In the genomic region with DNA sequence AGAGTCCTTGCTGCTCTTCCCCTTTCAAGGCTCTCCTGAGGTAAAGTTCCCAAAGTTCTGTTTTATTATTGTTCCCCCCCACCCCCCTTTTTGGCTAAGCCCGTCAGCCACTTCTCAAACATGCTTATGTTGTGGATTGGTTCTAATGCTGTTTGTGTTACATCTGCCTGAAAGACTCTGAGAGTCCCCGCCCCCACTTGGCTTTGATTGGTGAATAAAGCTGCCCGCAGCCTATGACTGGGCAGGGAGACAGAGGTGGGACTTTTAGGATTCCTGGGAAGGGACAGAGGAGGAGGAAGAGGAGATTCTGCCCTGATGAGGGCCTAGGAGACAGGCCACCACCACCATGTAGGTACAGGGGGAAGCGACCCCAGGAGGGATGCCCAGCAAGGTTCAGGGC, we compare ENCODE assay signal across 28 mouse cellular contexts.
DNase-seq lines count a peak whose midpoint lies in the region; ATAC-seq lines count a peak whose summit lies in the region.
"Had no signal": no experiment of that assay in that cellular context is flagged by ENCODE, and none has a peak within 500 bp of the region (broad histone marks: within the 10 kb centered on the region; RNA-seq: fewer than 3 reads in every experiment).

No protein-coding gene starts in this region.

- H3K4me3 ChIP-seq in embryonic facial prominence, embryonic 11.5 days (ENCODE audit: low read depth, low read length) = no peak overlapping the region
- H3K4me3 ChIP-seq in embryonic facial prominence, embryonic 10.5 days = no peak overlapping the region
- H3K4me3 ChIP-seq in midbrain, embryonic 11.5 days (ENCODE audit: low read depth, low read length) = no peak overlapping the region
- no peak overlapping the region for H3K4me3 ChIP-seq in midbrain, embryonic 15.5 days
- H3K4me3 ChIP-seq: forebrain, embryonic 13.5 days; hindbrain, embryonic 12.5 days; kidney, embryonic 15.5 days; limb, embryonic 10.5 days; limb, embryonic 15.5 days; liver, embryonic 13.5 days; megakaryocyte, embryonic 14.5 days; midbrain, embryonic 13.5 days had no signal

- ATAC-seq in embryonic facial prominence, embryonic 11.5 days (replicated peaks; ENCODE audit: insufficient number of reproducible peaks, low FRiP score, low TSS enrichment, low read depth) = no peak
- no peak for ATAC-seq in midbrain, embryonic 11.5 days (ENCODE audit: low FRiP score)
- no peak for ATAC-seq in midbrain, embryonic 15.5 days (replicated peaks)
- ATAC-seq: forebrain, embryonic 13.5 days; intestine, postnatal 0 days; midbrain, embryonic 13.5 days had no signal

- H3K36me3 ChIP-seq in embryonic facial prominence, embryonic 11.5 days (replicated peaks; ENCODE audit: control insufficient read depth, insufficient read depth, low read depth, low read length) = no peaks in the 10 kb centered on the region
- H3K36me3 ChIP-seq in embryonic facial prominence, embryonic 10.5 days (replicated peaks) = no peaks in the 10 kb centered on the region
- no peaks in the 10 kb centered on the region for H3K36me3 ChIP-seq in midbrain, embryonic 11.5 days (ENCODE audit: control insufficient read depth, insufficient read depth, low read length)
- H3K36me3 ChIP-seq in midbrain, embryonic 15.5 days (replicated peaks) = no peaks in the 10 kb centered on the region
- H3K36me3 ChIP-seq: hindbrain, embryonic 12.5 days; kidney, embryonic 15.5 days; limb, embryonic 10.5 days; limb, embryonic 15.5 days; liver, embryonic 13.5 days; midbrain, embryonic 13.5 days had no signal

- no peaks in the 10 kb centered on the region for H3K27me3 ChIP-seq in embryonic facial prominence, embryonic 11.5 days (ENCODE audit: control insufficient read depth, insufficient read depth, low read length)
- no peaks in the 10 kb centered on the region for H3K27me3 ChIP-seq in embryonic facial prominence, embryonic 10.5 days (replicated peaks; ENCODE audit: low read depth, poor library complexity, severe bottlenecking)
- H3K27me3 ChIP-seq in midbrain, embryonic 11.5 days (ENCODE audit: control insufficient read depth, insufficient read depth, low read length) = no peaks in the 10 kb centered on the region
- no peaks in the 10 kb centered on the region for H3K27me3 ChIP-seq in midbrain, embryonic 15.5 days (replicated peaks)
- H3K27me3 ChIP-seq: forebrain, embryonic 13.5 days; hindbrain, embryonic 12.5 days; kidney, embryonic 15.5 days; limb, embryonic 15.5 days; liver, embryonic 13.5 days; megakaryocyte, embryonic 14.5 days; midbrain, embryonic 13.5 days had no signal

- DNase-seq in embryonic facial prominence, embryonic 11.5 days (ENCODE audit: low spot score) = peak; percentile 8
- DNase-seq in embryonic facial prominence, embryonic 10.5 days (ENCODE audit: low spot score) = no peak
- peak; percentile 72 for DNase-seq in midbrain, embryonic 11.5 days (ENCODE audit: low spot score, missing footprints)
- DNase-seq in ES-CJ7 (ENCODE audit: low read depth, low spot score) = peak; percentile 38
- no peak for DNase-seq in spleen, adult 18-20 months
- no peak for DNase-seq in left cerebral cortex, postnatal 36 days (ENCODE audit: low spot score in 2 of 2)
- DNase-seq: adrenal gland, postnatal 36 days; cerebellum, adult 2 months; cerebellum, postnatal 25 days; gastrocnemius, postnatal 25 days; heart, adult 18-20 months; heart, postnatal 36 days; kidney, postnatal 36 days; layer of hippocampus, postnatal 36 days; liver, embryonic 13.5 days; lung, adult 2 months; lung, postnatal 36 days; thymus, postnatal 4 days had no signal

- H3K9me3 ChIP-seq in embryonic facial prominence, embryonic 11.5 days (replicated peaks; ENCODE audit: control insufficient read depth, low read length) = no peaks in the 10 kb centered on the region
- no peaks in the 10 kb centered on the region for H3K9me3 ChIP-seq in embryonic facial prominence, embryonic 10.5 days
- no peaks in the 10 kb centered on the region for H3K9me3 ChIP-seq in midbrain, embryonic 11.5 days (ENCODE audit: control insufficient read depth, low read length)
- no peaks in the 10 kb centered on the region for H3K9me3 ChIP-seq in midbrain, embryonic 15.5 days
- H3K9me3 ChIP-seq: forebrain, embryonic 13.5 days; hindbrain, embryonic 12.5 days; kidney, embryonic 15.5 days; limb, embryonic 10.5 days; limb, embryonic 15.5 days; liver, embryonic 13.5 days; megakaryocyte, embryonic 14.5 days; midbrain, embryonic 13.5 days had no signal

- 82% methylated on average over 4 of the region's 4 CpGs for WGBS in embryonic facial prominence, embryonic 11.5 days
- 75% methylated on average over 4 of the region's 4 CpGs for WGBS in embryonic facial prominence, embryonic 10.5 days
- WGBS in midbrain, embryonic 11.5 days = 85% methylated on average over 4 of the region's 4 CpGs
- 79% methylated on average over 4 of the region's 4 CpGs for WGBS in midbrain, embryonic 15.5 days

- no peak overlapping the region for H3K27ac ChIP-seq in embryonic facial prominence, embryonic 11.5 days (replicated peaks; ENCODE audit: low read depth, low read length)
- no peak overlapping the region for H3K27ac ChIP-seq in embryonic facial prominence, embryonic 10.5 days (replicated peaks)
- no peak overlapping the region for H3K27ac ChIP-seq in midbrain, embryonic 11.5 days (ENCODE audit: low read depth, low read length)
- no peak overlapping the region for H3K27ac ChIP-seq in midbrain, embryonic 15.5 days
- H3K27ac ChIP-seq: forebrain, embryonic 13.5 days; hindbrain, embryonic 12.5 days; kidney, embryonic 15.5 days; limb, embryonic 10.5 days; limb, embryonic 15.5 days; liver, embryonic 13.5 days; midbrain, embryonic 13.5 days had no signal

- no peak overlapping the region for H3K9ac ChIP-seq in embryonic facial prominence, embryonic 11.5 days (replicated peaks; ENCODE audit: low read length)
- no peak overlapping the region for H3K9ac ChIP-seq in midbrain, embryonic 11.5 days (ENCODE audit: low read length)
- no peak overlapping the region for H3K9ac ChIP-seq in midbrain, embryonic 15.5 days
- H3K9ac ChIP-seq: forebrain, embryonic 13.5 days; hindbrain, embryonic 12.5 days; kidney, embryonic 15.5 days; limb, embryonic 15.5 days; liver, embryonic 13.5 days; midbrain, embryonic 13.5 days had no signal

- H3K4me2 ChIP-seq in embryonic facial prominence, embryonic 11.5 days (ENCODE audit: low read depth, low read length) = no peak overlapping the region
- no peak overlapping the region for H3K4me2 ChIP-seq in midbrain, embryonic 11.5 days
- H3K4me2 ChIP-seq in midbrain, embryonic 15.5 days = no peak overlapping the region
- H3K4me2 ChIP-seq: forebrain, embryonic 13.5 days; heart, embryonic 11.5 days; hindbrain, embryonic 12.5 days; kidney, embryonic 15.5 days; limb, embryonic 15.5 days; liver, embryonic 13.5 days; midbrain, embryonic 13.5 days had no signal

- intact Hi-C loops in left cerebral cortex, postnatal 36 days (cut with DNase I) = loop anchor here (5.0 to 10.0 kb wide), 2 partner anchors 544 to 727 kb away; no protein-coding TSS in a partner anchor

- H3K4me1 ChIP-seq in embryonic facial prominence, embryonic 11.5 days (ENCODE audit: control insufficient read depth, insufficient read depth, low read length) = no peaks in the 10 kb centered on the region
- H3K4me1 ChIP-seq in embryonic facial prominence, embryonic 10.5 days = 0 out of 2 replicates have a peak, but pooled peaks cover 3% of the 10 kb centered on the region
- H3K4me1 ChIP-seq in midbrain, embryonic 11.5 days (ENCODE audit: control insufficient read depth, insufficient read depth, low read length) = no peaks in the 10 kb centered on the region
- peaks cover 8% of the 10 kb centered on the region for H3K4me1 ChIP-seq in midbrain, embryonic 15.5 days
- H3K4me1 ChIP-seq: forebrain, embryonic 13.5 days; kidney, embryonic 15.5 days; limb, embryonic 15.5 days; liver, embryonic 13.5 days; megakaryocyte, embryonic 14.5 days had no signal

Comparison
In these comparisons a context has a peak if more than half of its experiments do, and no peak if none do; other contexts are left out.
1. DNase-seq: peak in embryonic facial prominence, embryonic 11.5 days (single experiment), midbrain, embryonic 11.5 days (single experiment) and ES-CJ7 (single experiment); none in embryonic facial prominence, embryonic 10.5 days (single experiment), spleen, adult 18-20 months (0 of 2) and left cerebral cortex, postnatal 36 days (0 of 2).